ENCODE assay signal across 26 mouse cellular contexts in genomic region chr2:57165416-57165815, GRCm38 (mm10).
"Had no signal": no experiment of that assay in that cellular context is flagged by ENCODE, and none has a peak within 500 bp of the region (broad histone marks: within the 10 kb centered on the region; RNA-seq: fewer than 3 reads in every experiment).

No protein-coding gene starts in this region.

- H3K9ac ChIP-seq: heart, embryonic 13.5 days; heart, embryonic 15.5 days; hindbrain, embryonic 13.5 days; hindbrain, embryonic 15.5 days; kidney, embryonic 15.5 days; limb, embryonic 13.5 days; limb, embryonic 15.5 days; liver, embryonic 12.5 days; liver, embryonic 14.5 days had no signal

- H3K27me3 ChIP-seq: heart, embryonic 13.5 days; heart, embryonic 15.5 days; hindbrain, embryonic 13.5 days; hindbrain, embryonic 15.5 days; kidney, embryonic 15.5 days; limb, embryonic 13.5 days; limb, embryonic 15.5 days; liver, embryonic 12.5 days had no signal

- H3K36me3 ChIP-seq: heart, embryonic 13.5 days; heart, embryonic 15.5 days; hindbrain, embryonic 13.5 days; hindbrain, embryonic 15.5 days; kidney, embryonic 15.5 days; limb, embryonic 13.5 days; limb, embryonic 15.5 days; liver, embryonic 12.5 days had no signal

- H3K4me1 ChIP-seq: heart, embryonic 13.5 days; heart, embryonic 15.5 days; hindbrain, embryonic 13.5 days; hindbrain, embryonic 15.5 days; kidney, embryonic 15.5 days; limb, embryonic 13.5 days; limb, embryonic 15.5 days; liver, embryonic 12.5 days had no signal

- H3K9me3 ChIP-seq: heart, embryonic 13.5 days; heart, embryonic 15.5 days; hindbrain, embryonic 13.5 days; hindbrain, embryonic 15.5 days; kidney, embryonic 15.5 days; limb, embryonic 13.5 days; limb, embryonic 15.5 days; liver, embryonic 12.5 days had no signal

- DNase-seq: gastrocnemius, adult 2 months; gastrocnemius, postnatal 10 days; gastrocnemius, postnatal 25 days; heart, adult 18-20 months; heart, postnatal 14 days; heart, postnatal 36 days; kidney, adult 11 months; kidney, adult 2 months; kidney, adult 9 months; kidney, postnatal 14 days; kidney, postnatal 4 days; left cerebral cortex, postnatal 4 days had no signal

- ATAC-seq: hindbrain, postnatal 0 days; intestine, embryonic 16.5 days; liver, embryonic 12.5 days had no signal

- H3K4me3 ChIP-seq: gastrocnemius, adult 2 months; heart, embryonic 13.5 days; heart, embryonic 15.5 days; hindbrain, embryonic 13.5 days; hindbrain, embryonic 15.5 days; kidney, embryonic 15.5 days; layer of hippocampus, adult 2 months; left cerebral cortex, adult 2 months; limb, embryonic 13.5 days; limb, embryonic 15.5 days; liver, embryonic 12.5 days had no signal

- H3K27ac ChIP-seq: gastrocnemius, adult 2 months; heart, embryonic 13.5 days; heart, embryonic 15.5 days; hindbrain, embryonic 13.5 days; hindbrain, embryonic 15.5 days; hindbrain, postnatal 0 days; kidney, embryonic 15.5 days; kidney, postnatal 0 days; layer of hippocampus, adult 2 months; left cerebral cortex, adult 2 months; limb, embryonic 13.5 days; limb, embryonic 15.5 days; liver, embryonic 12.5 days; liver, embryonic 14.5 days had no signal
